Mouse (Mus musculus) Patski (cell line): ENCODE measurements around the gene Emc10. TPM values are rescaled to one million over a fixed set of nuclear protein-coding genes. Genes with fewer than 3 reads are reported as not detected.

Experiments used
- ATAC-seq: fragments of 100-300 bp; one replicate; pipeline ENCODE4 v1.8.0; 2021
- CTCF ChIA-PET: fragments of 350-600 bp; sonication (Branson Sonifier 250); formaldehyde crosslinking; loops from one replicate; lab custom pipeline; 2022; ENCODE audit warnings: inconsistent platforms; lab: Charles Lee
- POLR2A ChIA-PET: fragments of 350-600 bp; sonication (Branson Sonifier 250); formaldehyde crosslinking; loops from one replicate; lab custom pipeline; 2022; ENCODE audit warnings: antibody characterized with exemption, inconsistent platforms; lab: Charles Lee
- DNase-seq: peaks from one replicate; pipeline ENCODE4 v3.0.0-alpha.2; 2011; ENCODE audit warnings: low read depth, low spot score
- H3K27me3 ChIP-seq: fragments of 371-371 bp; one replicate; pipeline ENCODE4 v1.5.1; 2021
- CTCF ChIP-seq: fragments of 100-300 bp; IDR thresholded peaks from one replicate; pipeline ENCODE4 v1.5.1; 2021
- in situ Hi-C: fragments of 300-500 bp; cut with MboI; formaldehyde crosslinking; loops from 3 replicates; pipeline ENCODE4 v1.11.1; 2018; ENCODE audit warnings: low pct_unique_long_range_greater_than_20kb, mixed read lengths
- polyA plus RNA-seq: library from polyadenylated mRNA; unstranded; gene quantifications from one replicate; pipeline ENCODE4 v1.2.3, GENCODE M21; 2021

Emc10 gene
- polyA plus RNA-seq, 1 experiment from 2014 or later = 249 TPM

DNA sequence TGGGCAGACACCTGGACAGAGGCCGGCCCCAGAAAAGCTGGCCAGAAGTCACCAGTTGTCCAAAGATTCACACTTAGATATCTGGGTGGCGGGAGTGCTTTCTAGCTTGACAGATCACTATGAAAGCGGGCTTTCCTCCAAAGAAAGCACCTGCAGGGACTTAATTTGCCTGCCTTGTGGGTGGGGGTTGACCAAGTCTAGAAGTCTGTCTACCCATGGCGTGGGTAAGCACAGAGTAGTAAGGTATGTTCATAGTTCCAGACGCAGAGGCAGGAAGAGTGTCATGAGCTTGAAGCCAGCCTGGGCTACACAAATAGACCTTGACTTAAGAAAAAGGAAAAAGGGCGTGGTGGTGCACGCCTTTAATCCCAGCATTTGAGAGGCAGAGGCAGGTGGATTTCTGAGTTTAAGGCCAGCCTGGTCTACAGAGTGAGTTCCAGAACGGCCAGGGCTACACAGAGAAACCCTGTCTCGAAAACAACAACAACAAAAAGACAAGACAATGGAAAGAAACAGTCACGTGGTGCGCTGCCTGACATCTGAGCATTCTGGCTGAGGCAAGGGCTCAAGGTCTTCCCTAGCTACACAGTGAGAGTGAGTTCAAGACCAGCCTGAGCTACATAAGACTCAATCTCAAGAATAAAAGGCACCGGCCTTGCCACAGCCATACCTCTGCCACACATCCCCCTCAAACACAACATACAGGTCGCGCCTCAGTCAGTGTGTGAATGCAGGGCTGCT lies 30.3 kb upstream of the Emc10 start:
- no peak for TF ChIP-seq CTCF
- no peaks in the 10 kb centered on the region for H3K27me3 ChIP-seq
- ATAC-seq (no peak), DNase-seq (no peak)
- ChIA-PET POLR2A (no interaction called here), CTCF (interaction anchor here (0.8 to 3.0 kb wide), 8 partner anchors 7 to 41 kb away, joined by 3 to 27 read pairs (median 6); partner anchors contain the start of genes Nr1h2 and Pold1)
- in situ Hi-C loops = no loop called here

DNA sequence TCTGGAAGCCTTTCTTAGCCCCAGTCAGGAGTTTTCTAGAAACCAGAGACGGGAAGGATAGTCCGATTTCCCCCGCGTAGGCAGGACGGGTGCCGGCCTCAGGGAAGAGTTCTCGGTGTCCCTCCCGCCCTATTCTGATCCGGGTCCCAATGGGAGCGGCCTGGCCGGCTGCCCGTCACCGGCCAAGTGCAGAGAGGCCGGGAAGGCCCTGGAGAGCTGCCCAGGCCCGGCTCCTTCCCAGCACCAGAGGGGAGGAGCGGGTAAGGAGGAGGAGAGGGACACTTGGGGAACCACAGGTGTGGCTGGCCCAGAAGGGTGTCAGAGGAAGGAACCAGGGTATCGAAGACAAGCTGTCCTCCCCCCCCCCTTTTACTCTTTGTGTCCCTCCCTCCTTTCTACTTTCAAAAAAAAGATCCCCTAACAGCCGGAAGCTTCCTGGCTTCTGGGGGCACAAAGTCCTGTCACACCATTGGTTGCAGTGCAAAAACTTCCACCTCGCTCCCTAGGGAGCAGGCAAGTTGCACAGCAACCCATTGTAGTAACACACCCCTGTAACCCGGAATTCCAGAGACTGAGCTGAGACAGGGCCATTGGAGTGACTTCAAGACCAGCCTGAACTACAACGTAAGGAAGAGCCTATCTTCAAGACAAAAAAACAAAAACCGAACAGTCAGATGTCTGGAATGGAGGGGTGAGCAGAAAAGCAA lies 28.9 kb upstream of the Emc10 start:
- no peaks in the 10 kb centered on the region for H3K27me3 ChIP-seq
- no peak for DNase-seq

GRCm38 (mm10) chr7:44524502-44524901 lies 28.2 kb upstream of the Emc10 start, which contains the start of gene Mybpc2:
Mybpc2 (minus strand) TSS chr7:44524656.
- POLR2A ChIA-PET = no interaction called here

More for the DNA sequence above, 28.9 kb upstream of the Emc10 start:
- ChIA-PET POLR2A (interaction anchor here (0.7 kb wide), 1 partner anchor 24 kb away, joined by 4 read pairs; the partner anchor contains the start of gene Pold1), CTCF (interaction anchor here (1.0 to 3.0 kb wide), 2 partner anchors 23 kb away, joined by 3 to 27 read pairs; partner anchors contain the start of gene Pold1)
- ATAC-seq = peak; percentile 33
- no peak for TF ChIP-seq CTCF
- in situ Hi-C loops = no loop called here

DNA sequence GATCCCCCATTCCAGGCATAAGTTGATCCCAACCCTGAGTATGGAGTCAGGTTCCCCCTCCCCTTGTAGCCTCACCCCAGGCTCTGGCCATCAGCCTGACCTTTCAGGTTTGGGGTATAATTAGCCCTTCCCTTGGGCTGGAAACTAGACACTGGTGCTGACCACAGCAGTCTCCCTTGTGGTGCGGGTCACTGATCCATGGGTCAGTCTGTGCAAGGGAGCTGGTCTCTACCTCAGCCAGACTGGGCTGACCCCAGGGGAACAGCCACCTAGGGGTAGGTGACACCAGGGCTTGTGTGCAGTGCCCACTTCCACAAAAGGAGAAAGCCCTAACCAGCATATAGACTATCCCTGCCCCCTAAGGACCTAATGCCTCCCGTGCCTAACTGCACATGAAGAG lies 26.7 kb upstream of the Emc10 start:
- POLR2A ChIA-PET = interaction anchor here (1.8 kb wide), 1 partner anchor 13 kb away, joined by 4 read pairs; no protein-coding TSS in a partner anchor
- DNase-seq (no peak), ATAC-seq (no peak)
- CTCF ChIA-PET = no interaction called here
- no peaks in the 10 kb centered on the region for H3K27me3 ChIP-seq
- in situ Hi-C loops = loop anchor here (5.0 kb wide), 1 partner anchor 119 kb away; no protein-coding TSS in a partner anchor
- TF ChIP-seq CTCF = no peak

More at GRCm38 (mm10) chr7:44524502-44524901, 28.2 kb upstream of the Emc10 start, which contains the start of gene Mybpc2:
- no peak for TF ChIP-seq CTCF
- CTCF ChIA-PET = no interaction called here
- no peak for DNase-seq
- ATAC-seq = no peak
- no peaks in the 10 kb centered on the region for H3K27me3 ChIP-seq
- in situ Hi-C loops = loop anchor here (5.0 kb wide), 1 partner anchor 118 kb away; no protein-coding TSS in a partner anchor

- POLR2A ChIA-PET = interaction anchor here (0.8 to 1.8 kb wide), 2 partner anchors 14 to 29 kb away, joined by 3 to 4 read pairs; no protein-coding TSS in a partner anchor
These were observed 25.4 kb upstream of the Emc10 start for GRCm38 (mm10) chr7:44521710-44522109.

DNA sequence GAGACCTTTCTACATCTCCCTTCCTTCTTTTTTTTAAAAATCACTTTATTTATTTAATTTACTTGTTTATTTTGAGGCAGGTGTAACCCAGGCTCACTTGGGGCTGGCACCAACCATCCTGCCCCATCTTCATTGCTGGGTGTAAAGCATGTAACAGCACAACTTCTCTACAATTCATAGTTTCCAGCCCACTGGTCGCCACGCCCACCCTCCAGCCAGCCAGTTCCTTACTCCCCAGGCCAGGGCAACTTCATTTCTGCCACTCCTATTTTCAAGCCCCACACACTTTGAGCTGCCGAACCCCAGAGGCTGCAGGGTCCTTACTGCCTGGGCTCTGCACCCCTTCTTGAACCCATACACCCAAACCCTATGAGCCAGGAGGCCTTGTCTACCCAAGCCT lies 24.7 kb upstream of the Emc10 start:
- ATAC-seq (no peak), DNase-seq (no peak)
- ChIA-PET POLR2A (interaction anchor here (0.8 kb wide), 1 partner anchor 30 kb away, joined by 3 read pairs; no protein-coding TSS in a partner anchor), CTCF (interaction anchor here (1.0 to 1.5 kb wide), 8 partner anchors 8 to 39 kb away, joined by 3 to 12 read pairs (median 6); partner anchors contain the start of genes Emc10, Fam71e1 and Pold1)
- in situ Hi-C loops = loop anchor here (5.0 kb wide), 1 partner anchor 121 kb away; no protein-coding TSS in a partner anchor
- peaks cover 5% of the 10 kb centered on the region for H3K27me3 ChIP-seq
- no peak for TF ChIP-seq CTCF

More at GRCm38 (mm10) chr7:44521710-44522109, 25.4 kb upstream of the Emc10 start:
- DNase-seq = no peak
- H3K27me3 ChIP-seq = no peaks in the 10 kb centered on the region
- in situ Hi-C loops = loop anchor here (5.0 kb wide), 1 partner anchor 121 kb away; no protein-coding TSS in a partner anchor
- peak; percentile 88 for TF ChIP-seq CTCF
- CTCF ChIA-PET = interaction anchor here (0.6 to 1.5 kb wide), 15 partner anchors 9 to 171 kb away, joined by 3 to 12 read pairs (median 4); partner anchors contain the start of genes Emc10, Fam71e1 and Pold1
- peak; percentile 53 for ATAC-seq

DNA sequence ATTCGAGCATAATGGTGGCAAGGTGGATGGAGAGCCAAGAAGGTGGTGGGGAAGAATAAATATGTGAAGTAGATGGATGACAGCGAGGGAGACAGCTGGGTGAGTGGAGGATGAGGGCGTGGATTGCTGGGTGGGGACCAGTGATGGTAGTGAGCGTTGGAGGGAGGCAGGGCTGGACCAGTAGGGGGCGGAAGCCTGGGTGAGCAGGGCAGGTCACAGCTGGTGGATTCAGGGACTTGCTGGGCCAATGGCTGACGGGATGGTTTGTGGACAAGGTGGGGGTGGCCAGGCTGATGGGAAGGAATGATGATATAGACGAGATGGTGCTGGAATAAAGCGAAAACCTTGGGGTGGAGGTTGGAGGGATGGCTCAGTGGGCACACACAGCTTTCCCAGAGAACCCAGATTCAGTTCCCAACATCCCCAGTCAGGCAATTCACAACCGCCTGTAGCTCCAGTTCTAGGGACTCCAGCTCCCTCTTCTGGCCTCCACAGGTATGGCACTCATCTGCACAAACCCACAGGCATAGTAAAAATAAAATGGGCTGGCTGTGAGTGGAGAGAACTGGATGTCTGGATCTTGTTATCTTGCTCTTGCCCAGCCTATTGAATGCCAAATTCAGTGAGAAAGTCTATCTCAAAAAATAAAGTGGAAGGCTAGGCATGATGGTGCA lies 23.0 kb upstream of the Emc10 start:
- in situ Hi-C loops = no loop called here
- ChIA-PET POLR2A (no interaction called here), CTCF (interaction anchor here (1.0 to 1.4 kb wide), 3 partner anchors 8 to 31 kb away, joined by 3 to 4 read pairs (median 3); no protein-coding TSS in a partner anchor)
- peak; percentile 64 for TF ChIP-seq CTCF
- H3K27me3 ChIP-seq = peaks cover 9% of the 10 kb centered on the region
- DNase-seq (no peak), ATAC-seq (peak; percentile 46)

DNA sequence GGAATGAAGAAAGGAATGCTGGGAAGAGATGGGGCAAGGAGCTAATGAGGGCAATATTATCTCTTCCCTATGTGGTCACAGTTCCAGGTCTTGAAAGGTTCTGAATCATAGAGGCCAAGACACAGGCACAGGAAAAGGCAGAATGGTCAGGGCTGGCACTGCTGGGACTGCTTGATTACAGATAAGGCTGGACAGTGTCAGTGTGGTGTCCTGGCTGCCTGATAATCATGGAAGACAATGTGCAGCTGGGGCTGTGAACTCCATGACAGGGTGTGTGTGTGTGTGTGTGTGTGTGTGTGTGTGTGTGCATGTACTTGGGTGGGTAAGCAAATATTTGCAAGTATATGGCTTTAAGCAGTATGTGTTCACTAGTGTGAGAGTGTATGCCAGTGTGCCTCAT lies 11.2 kb upstream of the Emc10 start:
- ATAC-seq = no peak
- DNase-seq = no peak
- in situ Hi-C loops = loop anchor here (5.0 kb wide), 1 partner anchor 45 kb away; the partner anchor contains the start of gene Nr1h2
- POLR2A ChIA-PET = no interaction called here
- CTCF ChIA-PET = interaction anchor here (0.8 kb wide), 1 partner anchor 15 kb away, joined by 3 read pairs; no protein-coding TSS in a partner anchor
- TF ChIP-seq CTCF = no peak
- H3K27me3 ChIP-seq = peaks cover 12% of the 10 kb centered on the region

GRCm38 (mm10) chr7:44501563-44502115 lies 5.3 kb upstream of the Emc10 start:
- DNase-seq (no peak), ATAC-seq (no peak)
- peaks cover 7% of the 10 kb centered on the region for H3K27me3 ChIP-seq
- CTCF ChIA-PET = interaction anchor here (0.9 to 2.5 kb wide), 6 partner anchors 9 to 59 kb away, joined by 3 to 13 read pairs (median 4); partner anchors contain the start of gene Pold1
- POLR2A ChIA-PET = no interaction called here
- no peak for TF ChIP-seq CTCF
- in situ Hi-C loops = no loop called here
